Mouse (Mus musculus) kidney, embryonic 16.5 days (tissue): ENCODE data around the gene Armc9. TPM values are rescaled to one million over a fixed set of nuclear protein-coding genes. Genes with fewer than 3 reads are reported as not detected.

Experiments
- ATAC-seq: fragments of 200-750 bp; cut with Nextera tagmentation; 2 replicates; pipeline ENCODE4 v1.8.0; 2017; ENCODE audit warnings: moderate TSS enrichment; ENCODE audit not compliant: low FRiP score, low TSS enrichment
- H3K27ac ChIP-seq: fragments of 300-500 bp; sonication (generic); 2 replicates; pipeline ENCODE4 v1.5.1; 2014; ENCODE audit warnings: low read length
- H3K27me3 ChIP-seq: fragments of 300-500 bp; sonication (generic); 2 replicates; pipeline ENCODE4 v1.6.1; 2014; ENCODE audit warnings: low read length, control low read depth, mixed read lengths; ENCODE audit not compliant: insufficient read depth
- H3K36me3 ChIP-seq: fragments of 300-500 bp; sonication (generic); 2 replicates; pipeline ENCODE4 v1.6.1; 2014; ENCODE audit warnings: low read length, control low read depth, mixed read lengths; ENCODE audit not compliant: insufficient read depth
- H3K4me1 ChIP-seq: fragments of 300-500 bp; sonication (generic); 2 replicates; pipeline ENCODE4 v1.6.1; 2014; ENCODE audit warnings: low read length, control low read depth, mixed read lengths; ENCODE audit not compliant: insufficient read depth
- H3K4me2 ChIP-seq: fragments of 300-500 bp; sonication (generic); replicated peaks from 2 replicates; pipeline ENCODE4 v1.6.1; 2014; ENCODE audit warnings: low read depth, low read length
- H3K4me3 ChIP-seq: fragments of 300-500 bp; sonication (generic); 2 replicates; pipeline ENCODE4 v1.5.1; 2014; ENCODE audit warnings: mild to moderate bottlenecking, low read length
- H3K9ac ChIP-seq: fragments of 300-500 bp; sonication (generic); replicated peaks from 2 replicates; pipeline ENCODE4 v1.6.1; 2014; ENCODE audit warnings: low read length
- H3K9me3 ChIP-seq: fragments of 300-500 bp; sonication (generic); 2 replicates; pipeline ENCODE4 v1.6.1; 2016; ENCODE audit warnings: low read length, control low read depth
- WGBS: fragments of 180-500 bp; shearing (Covaris S2); extraction: QIAGEN DNeasy Blood & Tissue Kit; methylation state at CpG from one replicate; pipeline ENCODE4 v1.1.7; 2014; 5-methylcytosine and 5-hydroxymethylcytosine counted together
- polyA plus RNA-seq: library from polyadenylated mRNA; unstranded; fragments of >200 nt; fragmentation: Nextera tagmentation; extraction: Ambion mirVana; gene quantifications from 2 replicates; pipeline ENCODE4 v1.2.1, GENCODE M21; 2015

The Armc9 gene
- polyA plus RNA-seq, 1 experiment from 2014 or later: 26.2 TPM

DNA sequence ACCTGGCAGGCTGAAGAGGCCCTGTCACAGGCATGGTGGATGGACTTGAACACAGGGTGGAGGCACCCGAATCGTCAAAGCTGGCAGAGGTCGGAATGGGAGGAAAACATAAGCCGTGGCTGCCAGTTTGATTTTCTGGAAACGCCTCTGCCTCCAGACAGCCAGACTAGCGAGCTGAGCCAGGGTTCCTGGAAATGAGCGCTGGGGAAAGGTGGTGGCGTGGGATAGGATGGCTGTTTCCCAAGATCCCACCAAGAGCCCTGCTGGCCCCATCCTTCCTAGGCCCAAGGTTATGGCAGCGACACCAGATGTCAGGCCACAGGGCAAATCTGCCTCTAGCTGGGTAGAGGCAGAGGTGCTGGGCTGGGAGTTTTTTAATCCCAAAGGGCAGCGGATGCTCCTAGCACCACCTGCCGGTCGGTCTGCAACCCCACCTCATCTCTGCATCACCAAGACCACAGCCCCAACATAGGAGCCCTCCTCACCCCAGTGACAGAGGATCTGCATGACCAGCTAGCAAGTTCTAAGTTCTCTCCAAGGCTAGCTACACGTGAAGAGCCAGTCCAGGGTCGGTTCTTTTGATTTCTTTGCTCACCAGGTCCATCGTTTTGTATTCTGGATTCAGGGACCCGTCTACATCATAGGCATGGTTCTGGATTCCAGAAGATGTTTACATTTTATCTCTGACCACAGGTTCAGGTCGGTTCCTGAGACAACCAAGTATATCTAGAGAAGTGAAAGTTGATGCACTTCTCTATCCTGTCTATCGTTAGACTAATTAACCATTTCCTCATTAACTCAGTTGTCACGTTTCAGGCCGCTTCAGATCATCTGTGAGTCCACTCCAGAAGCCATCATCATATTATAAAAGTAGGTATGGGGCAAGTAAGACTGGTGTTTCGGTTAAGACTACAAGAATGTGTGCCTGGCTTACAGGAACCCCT lies 10.3 kb upstream of the Armc9 start:
- Histone ChIP-seq H3K27ac (no peak overlapping the region), H3K36me3 (peaks cover 7% of the 10 kb centered on the region; the same call in 1 of the 2 replicates), H3K9ac (no peak overlapping the region), H3K4me2 (no peak overlapping the region), H3K4me3 (no peak overlapping the region), H3K9me3 (no peaks in the 10 kb centered on the region), H3K4me1 (no peaks in the 10 kb centered on the region), H3K27me3 (no peaks in the 10 kb centered on the region)
- 78% methylated on average over 21 of the region's 21 CpGs for WGBS
- no peak for ATAC-seq

GRCm38 (mm10) chr1:86146293-86146692 lies 8.3 kb upstream of the Armc9 start:
- no peak for ATAC-seq
- no peaks in the 10 kb centered on the region for H3K36me3 ChIP-seq
- H3K9ac ChIP-seq: no peak overlapping the region
- no peak overlapping the region for H3K4me2 ChIP-seq
- 69% methylated on average over 5 of the region's 5 CpGs for WGBS
- no peak overlapping the region for H3K27ac ChIP-seq
- H3K9me3 ChIP-seq: no peaks in the 10 kb centered on the region
- no peaks in the 10 kb centered on the region for H3K27me3 ChIP-seq
- H3K4me1 ChIP-seq: no peaks in the 10 kb centered on the region
- no peak overlapping the region for H3K4me3 ChIP-seq

GRCm38 (mm10) chr1:86147557-86147956 lies 7.0 kb upstream of the Armc9 start:
- 70% methylated on average over 5 of the region's 5 CpGs for WGBS
- H3K4me2 ChIP-seq: no peak overlapping the region
- no peak overlapping the region for H3K4me3 ChIP-seq
- H3K9ac ChIP-seq: no peak overlapping the region
- no peaks in the 10 kb centered on the region for H3K36me3 ChIP-seq
- no peak overlapping the region for H3K27ac ChIP-seq
- H3K4me1 ChIP-seq: no peaks in the 10 kb centered on the region
- H3K27me3 ChIP-seq: no peaks in the 10 kb centered on the region
- H3K9me3 ChIP-seq: no peaks in the 10 kb centered on the region
- no peak for ATAC-seq

- no peak overlapping the region for H3K27ac ChIP-seq
- H3K9ac ChIP-seq: no peak overlapping the region
- 79% methylated on average over 9 of the region's 9 CpGs for WGBS
- H3K4me3 ChIP-seq: no peak overlapping the region
- H3K36me3 ChIP-seq: no peaks in the 10 kb centered on the region
- no peak overlapping the region for H3K4me2 ChIP-seq
- no peaks in the 10 kb centered on the region for H3K27me3 ChIP-seq
- no peak for ATAC-seq
- H3K9me3 ChIP-seq: no peaks in the 10 kb centered on the region
- no peaks in the 10 kb centered on the region for H3K4me1 ChIP-seq
These were observed 6.4 kb upstream of the Armc9 start for GRCm38 (mm10) chr1:86148161-86148560.

DNA sequence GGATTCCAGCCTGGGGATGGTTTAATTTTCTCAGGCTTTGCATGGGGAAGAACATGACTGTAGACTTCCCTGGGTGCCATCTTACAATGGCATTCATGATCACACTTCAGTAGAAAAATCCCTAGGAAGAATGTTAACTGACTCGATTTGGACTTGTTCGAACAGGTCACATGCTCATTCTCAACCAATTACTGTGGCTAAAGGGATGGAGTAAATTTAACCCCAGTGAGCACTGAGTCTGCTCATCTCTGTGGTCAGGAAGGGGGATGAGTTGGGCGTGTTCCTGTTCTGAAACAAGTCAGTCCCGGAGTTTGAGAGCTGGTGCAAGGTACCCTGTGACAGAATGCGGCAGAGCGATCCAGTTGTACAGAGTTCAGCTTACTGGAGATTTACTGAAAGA lies 3.7 kb upstream of the Armc9 start:
- Histone ChIP-seq H3K9ac (no peak overlapping the region), H3K27me3 (no peaks in the 10 kb centered on the region), H3K27ac (no peak overlapping the region), H3K36me3 (no peaks in the 10 kb centered on the region), H3K9me3 (no peaks in the 10 kb centered on the region), H3K4me3 (no peak overlapping the region), H3K4me1 (peaks cover 7% of the 10 kb centered on the region), H3K4me2 (no peak overlapping the region)
- ATAC-seq: no peak
- 82% methylated on average over 6 of the region's 6 CpGs for WGBS

DNA sequence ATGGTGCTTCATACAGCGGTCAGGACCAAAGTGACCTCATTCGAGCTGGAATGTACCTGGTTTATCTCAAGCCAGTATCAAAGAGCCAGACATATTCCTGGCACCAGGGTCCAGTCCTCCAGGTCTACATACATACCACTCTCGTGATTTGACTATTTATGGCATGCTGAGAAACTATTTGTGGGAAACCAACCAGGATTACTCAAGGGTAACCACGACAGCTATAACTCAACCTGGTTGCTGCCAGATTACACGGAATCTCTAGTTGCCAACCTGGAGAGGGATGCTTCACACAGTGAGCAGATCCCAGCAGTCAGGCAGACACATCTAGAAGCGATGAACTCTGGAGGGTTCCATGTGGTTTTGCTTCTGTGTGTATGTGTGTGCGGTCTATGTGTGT lies 3.2 kb upstream of the Armc9 start:
- 85% methylated on average over 7 of the region's 7 CpGs for WGBS
- H3K4me3 ChIP-seq: no peak overlapping the region
- no peak overlapping the region for H3K9ac ChIP-seq
- H3K27ac ChIP-seq: no peak overlapping the region
- peaks cover 7% of the 10 kb centered on the region for H3K4me1 ChIP-seq
- H3K36me3 ChIP-seq: no peaks in the 10 kb centered on the region
- no peaks in the 10 kb centered on the region for H3K27me3 ChIP-seq
- no peaks in the 10 kb centered on the region for H3K9me3 ChIP-seq
- ATAC-seq: no peak
- no peak overlapping the region for H3K4me2 ChIP-seq

DNA sequence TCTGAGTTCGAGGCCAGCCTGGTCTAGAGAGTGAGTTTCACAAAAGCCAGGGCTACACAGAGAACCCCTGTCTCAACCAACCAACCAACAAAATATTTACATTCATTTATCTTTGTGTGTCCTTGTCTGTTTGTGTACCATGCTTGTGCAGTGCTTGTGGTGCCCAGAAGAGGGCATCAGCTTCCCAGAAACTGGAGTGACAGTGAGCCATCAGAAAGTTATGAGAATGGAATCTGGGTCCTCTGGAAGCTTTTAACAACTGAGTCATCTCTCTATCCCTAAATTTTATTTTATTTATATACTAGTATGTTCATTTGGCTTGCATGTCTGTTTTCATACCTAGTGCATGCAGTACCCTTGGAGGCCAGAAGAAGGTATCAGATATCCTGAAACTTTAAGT lies 2.0 kb upstream of the Armc9 start:
- Histone ChIP-seq H3K27me3 (no peaks in the 10 kb centered on the region), H3K36me3 (0 out of 2 replicates have a peak, but pooled peaks cover 3% of the 10 kb centered on the region), H3K4me3 (no peak overlapping the region), H3K9ac (no peak overlapping the region), H3K27ac (no peak overlapping the region), H3K4me1 (peaks cover 7% of the 10 kb centered on the region), H3K9me3 (no peaks in the 10 kb centered on the region), H3K4me2 (no peak overlapping the region)
- WGBS: 93% methylated on average over 1 of the region's 1 CpGs
- no peak for ATAC-seq

DNA sequence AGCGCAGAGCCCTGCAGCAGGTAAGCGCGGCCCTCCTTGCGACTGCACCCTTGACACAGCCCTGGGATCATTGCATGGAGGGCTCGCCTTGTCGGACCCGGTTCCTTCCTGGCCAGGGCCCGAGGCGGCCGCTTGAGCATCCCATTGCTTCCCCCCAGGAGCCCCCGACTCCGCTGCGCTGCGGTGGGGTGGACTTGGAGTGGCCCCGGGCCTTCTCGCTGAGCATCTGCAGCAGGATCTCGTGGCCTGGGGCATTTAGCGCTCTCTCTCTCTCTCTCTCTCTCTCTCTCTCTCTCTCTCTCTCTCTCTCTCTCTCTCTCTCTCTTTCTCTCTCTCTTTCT lies 214 bp downstream of the Armc9 start:
- Histone ChIP-seq H3K36me3 (0 out of 2 replicates have a peak, but pooled peaks cover 8% of the 10 kb centered on the region), H3K4me3 (peak overlapping the region; percentile 77), H3K4me1 (peaks cover 7% of the 10 kb centered on the region), H3K4me2 (peak overlapping the region; percentile 67), H3K9ac (peak overlapping the region; percentile 75), H3K27ac (no peak overlapping the region), H3K27me3 (no peaks in the 10 kb centered on the region), H3K9me3 (no peaks in the 10 kb centered on the region)
- ATAC-seq: no peak
- WGBS: 0% methylated on average over 18 of the region's 18 CpGs

DNA sequence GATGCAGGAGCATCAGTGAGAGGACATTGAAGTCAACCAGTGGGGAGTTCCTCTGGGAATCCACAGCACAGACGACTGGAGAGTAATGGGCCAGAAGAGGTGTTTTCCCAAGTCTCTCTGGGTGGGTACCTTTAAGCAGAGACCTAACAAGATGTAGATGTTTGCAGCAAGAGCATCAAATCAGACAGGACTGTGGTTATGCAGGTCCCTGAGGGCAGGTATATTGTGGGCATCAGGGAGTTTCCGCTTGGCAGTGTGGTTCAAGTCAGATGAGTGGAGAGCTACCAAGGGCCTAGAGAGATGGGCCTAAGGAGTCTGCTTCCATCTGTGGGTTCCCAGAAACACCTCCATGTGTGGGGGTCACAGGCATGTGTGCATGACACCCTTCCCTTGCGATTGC lies 1.5 kb downstream of the Armc9 start:
- no peak for ATAC-seq
- Histone ChIP-seq H3K27me3 (no peaks in the 10 kb centered on the region), H3K4me3 (no peak overlapping the region), H3K4me1 (peaks cover 7% of the 10 kb centered on the region), H3K27ac (no peak overlapping the region), H3K36me3 (peaks cover 14% of the 10 kb centered on the region; the same call in 1 of the 2 replicates), H3K4me2 (no peak overlapping the region), H3K9ac (no peak overlapping the region), H3K9me3 (no peaks in the 10 kb centered on the region)
- 81% methylated on average over 3 of the region's 3 CpGs for WGBS

GRCm38 (mm10) chr1:86156595-86156994 lies 2.0 kb downstream of the Armc9 start:
- 87% methylated on average over 6 of the region's 6 CpGs for WGBS
- H3K9ac ChIP-seq: no peak overlapping the region
- H3K36me3 ChIP-seq: peaks cover 18% of the 10 kb centered on the region
- no peaks in the 10 kb centered on the region for H3K9me3 ChIP-seq
- no peaks in the 10 kb centered on the region for H3K27me3 ChIP-seq
- ATAC-seq: no peak
- H3K4me2 ChIP-seq: no peak overlapping the region
- peaks cover 7% of the 10 kb centered on the region for H3K4me1 ChIP-seq
- H3K27ac ChIP-seq: no peak overlapping the region
- H3K4me3 ChIP-seq: no peak overlapping the region
